In the genomic region with DNA sequence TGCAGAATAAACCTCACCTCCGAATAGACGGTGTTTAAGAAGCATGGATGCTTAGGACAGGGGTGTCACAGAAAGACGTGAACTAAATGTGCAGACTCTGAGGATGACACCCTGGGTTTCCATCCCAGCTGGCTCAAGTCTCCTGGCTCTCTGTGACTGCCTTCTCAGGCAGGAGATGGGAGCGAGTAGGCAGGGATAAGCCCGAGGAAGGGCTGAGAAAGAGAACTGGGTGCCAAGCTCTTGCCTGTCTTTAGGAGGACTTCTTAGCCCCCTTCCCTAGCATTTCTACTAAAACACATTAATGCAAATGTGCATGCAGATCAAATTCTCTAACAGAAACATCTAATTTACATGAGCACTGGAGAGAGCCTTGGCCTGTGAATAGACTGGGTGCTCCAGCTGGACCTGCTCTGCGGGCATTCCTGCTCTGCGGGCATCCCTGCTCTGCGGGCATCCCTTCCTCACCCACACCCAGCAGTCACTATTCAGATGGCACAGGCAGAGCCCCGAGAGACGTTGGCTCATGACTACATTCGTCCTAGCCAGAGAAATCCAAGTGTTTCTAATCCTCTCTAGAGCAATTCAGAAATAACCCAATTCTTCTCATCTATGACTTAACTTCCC, we compare ENCODE assay signal across 23 mouse cellular contexts. TPM values are rescaled to one million over a fixed set of nuclear protein-coding genes. Genes with fewer than 3 reads are reported as not detected.
"Had no signal": no experiment of that assay in that cellular context is flagged by ENCODE, and none has a peak within 500 bp of the region (broad histone marks: within the 10 kb centered on the region; RNA-seq: fewer than 3 reads in every experiment).

No protein-coding gene starts in this region.

- ATAC-seq: lung, postnatal 0 days; midbrain, embryonic 13.5 days; midbrain, embryonic 15.5 days had no signal

- H3K36me3 ChIP-seq: lung, embryonic 15.5 days; midbrain, embryonic 13.5 days; midbrain, embryonic 15.5 days; neural tube, embryonic 12.5 days; stomach, embryonic 15.5 days had no signal

- H3K27ac ChIP-seq: lung, embryonic 15.5 days; macrophage; midbrain, embryonic 13.5 days; midbrain, embryonic 15.5 days; neural tube, embryonic 12.5 days; stomach, embryonic 15.5 days; stomach, postnatal 0 days had no signal

- DNase-seq: lung, adult 2 months; lung, postnatal 14 days; lung, postnatal 36 days; right cerebral cortex, postnatal 14 days; thymus, adult 2 months; thymus, postnatal 25 days; thymus, postnatal 4 days had no signal

- H3K9me3 ChIP-seq: lung, embryonic 15.5 days; megakaryocyte, embryonic 14.5 days; midbrain, embryonic 13.5 days; midbrain, embryonic 15.5 days; neural tube, embryonic 12.5 days; stomach, embryonic 15.5 days had no signal

- H3K4me3 ChIP-seq: lung, embryonic 15.5 days; megakaryocyte, embryonic 14.5 days; midbrain, embryonic 13.5 days; midbrain, embryonic 15.5 days; neural tube, embryonic 12.5 days; stomach, embryonic 15.5 days had no signal

- H3K4me1 ChIP-seq: lung, embryonic 15.5 days; midbrain, embryonic 13.5 days; midbrain, embryonic 15.5 days; neural tube, embryonic 12.5 days; stomach, embryonic 15.5 days had no signal

- H3K27me3 ChIP-seq: lung, embryonic 15.5 days; midbrain, embryonic 13.5 days; midbrain, embryonic 15.5 days; neural tube, embryonic 12.5 days; stomach, embryonic 15.5 days had no signal

- H3K9ac ChIP-seq: lung, embryonic 15.5 days; midbrain, embryonic 13.5 days; midbrain, embryonic 15.5 days; neural tube, embryonic 12.5 days; stomach, embryonic 15.5 days had no signal

- H3K4me2 ChIP-seq: lung, embryonic 15.5 days; midbrain, embryonic 11.5 days; midbrain, embryonic 13.5 days; midbrain, embryonic 15.5 days; neural tube, embryonic 12.5 days; stomach, embryonic 15.5 days had no signal

RNA-seq across cellular contexts. Expression of a gene that starts 30.1 kb away (rescaled TPM):
- total RNA-seq: monocyte, adult 5-6 weeks had no signal

RNA-seq across cellular contexts. Expression of a gene that starts 50.0 kb away (rescaled TPM):
- total RNA-seq: megakaryocyte progenitor cell, adult 5-6 weeks; midbrain, postnatal 0 days; monocyte, adult 5-6 weeks had no signal
- polyA plus RNA-seq: lung, adult 2 months; lung, embryonic 15.5 days; lung, postnatal 0 days; macrophage; midbrain, embryonic 11.5 days; midbrain, embryonic 15.5 days; midbrain, postnatal 0 days; neural tube, embryonic 12.5 days; neural tube, embryonic 14.5 days; spleen, adult 2 months; stomach, embryonic 15.5 days; stomach, postnatal 0 days; urinary bladder, adult 2 months had no signal
